Mouse (Mus musculus) bone marrow, adult 2 months (tissue): ENCODE measurements around the gene Pbsn. TPM values are rescaled to one million over a fixed set of nuclear protein-coding genes. Genes with fewer than 3 reads are reported as not detected.
A peak's percentile ranks its signal among the peaks of the same experiment; 100 is the strongest.
"Not testable (repeated sequence)": the region's sequence is repeated elsewhere in the genome, so short reads cannot be mapped to it uniquely, and the experiment has no call there.

Experiments
- H3K27ac ChIP-seq: fragments of 200-500 bp; 2 replicates; pipeline ENCODE4 v1.5.1; 2012; ENCODE audit warnings: low read depth, mild to moderate bottlenecking, control low read depth, inconsistent platforms, low read length; ENCODE audit not compliant: control insufficient read depth, poor library complexity, insufficient read depth
- H3K4me1 ChIP-seq: fragments of 200-500 bp; 2 replicates; pipeline ENCODE4 v1.6.1; 2011; ENCODE audit warnings: low read length; ENCODE audit not compliant: control insufficient read depth, insufficient read depth
- H3K4me3 ChIP-seq: fragments of 200-500 bp; replicated peaks from 2 replicates; pipeline ENCODE3; 2011; ENCODE audit warnings: mild to moderate bottlenecking, low read depth, low read length, control low read depth; ENCODE audit not compliant: control insufficient read depth
- CTCF ChIP-seq: fragments of 200-500 bp; IDR thresholded peaks from 2 replicates; pipeline ENCODE4 v1.5.1; 2011; ENCODE audit warnings: low read length, control low read depth; ENCODE audit not compliant: control insufficient read depth, insufficient read depth
- POLR2A ChIP-seq: fragments of 200-500 bp; IDR thresholded peaks from 2 replicates; pipeline ENCODE4 v1.6.1; 2011; ENCODE audit warnings: low read depth, mild to moderate bottlenecking, control low read depth, low read length, borderline replicate concordance; ENCODE audit not compliant: control insufficient read depth
- WGBS: fragments of 180-500 bp; shearing (Covaris S2); methylation state at CpG from one replicate; pipeline ENCODE4 v1.1.7; 2018; 5-methylcytosine and 5-hydroxymethylcytosine counted together
- polyA plus RNA-seq: library from polyadenylated mRNA; stranded (reverse); fragments of >200 nt; gene quantifications from 2 replicates; pipeline ENCODE4 v1.2.4, GENCODE M21; 2011; ENCODE audit warnings: low replicate concordance; ENCODE audit not compliant: missing spikeins, insufficient read depth, insufficient read length

Pbsn gene
- not detected in 2 replicates for polyA plus RNA-seq

DNA sequence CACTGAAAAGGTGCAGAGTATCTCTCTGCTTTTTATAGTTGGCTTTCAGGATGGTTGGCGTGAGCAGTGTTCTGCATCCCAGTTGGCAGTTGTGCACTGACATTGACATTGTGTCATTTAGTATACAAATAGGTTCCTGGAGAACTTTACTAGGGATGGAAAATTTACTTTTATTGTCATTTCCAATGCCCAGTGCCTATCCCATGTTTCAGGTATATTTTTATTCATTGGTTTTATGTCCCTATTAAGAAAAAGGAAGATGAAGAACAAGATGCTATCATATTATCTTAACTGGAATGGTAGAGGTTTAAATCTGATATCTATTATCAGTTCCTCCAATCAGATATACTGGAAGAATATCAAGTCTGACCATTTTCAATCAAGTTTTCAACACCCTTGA lies at the start of gene Pbsn:
Gene Pbsn, minus strand, starts transcription at position 101 of the 400 bp plus-strand sequence.
- no peaks in the 10 kb centered on the region for H3K4me1 ChIP-seq
- 74% methylated on average over 1 of the region's 1 CpGs for WGBS
- H3K4me3 ChIP-seq = no peak within 1 kb of the TSS
- TF ChIP-seq CTCF = no peak
- TF ChIP-seq POLR2A = no peak
- no peak within 1 kb of the TSS for H3K27ac ChIP-seq

DNA sequence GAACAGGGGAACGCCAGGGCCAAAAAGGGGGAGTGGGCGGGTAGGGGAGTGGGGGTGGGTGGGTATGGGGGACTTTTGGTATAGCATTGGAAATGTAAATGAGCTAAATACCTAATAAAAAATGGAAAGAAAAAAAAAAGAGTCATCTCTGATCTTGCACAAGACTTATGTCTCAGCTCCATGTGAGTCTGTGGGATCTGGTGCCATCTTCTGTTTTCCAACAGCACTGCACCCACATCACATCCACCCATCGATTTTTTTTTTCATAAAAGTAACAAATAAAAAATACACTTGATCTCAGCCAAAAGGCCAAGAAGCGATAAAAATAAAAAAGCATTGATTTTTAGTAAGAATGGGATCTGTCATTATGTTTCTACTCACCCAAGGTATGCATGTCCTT lies 26.6 kb upstream of the Pbsn start:
- not testable (repeated sequence) for H3K4me3 ChIP-seq, H3K27ac ChIP-seq
- 31% methylated on average over 2 of the region's 4 CpGs for WGBS

DNA sequence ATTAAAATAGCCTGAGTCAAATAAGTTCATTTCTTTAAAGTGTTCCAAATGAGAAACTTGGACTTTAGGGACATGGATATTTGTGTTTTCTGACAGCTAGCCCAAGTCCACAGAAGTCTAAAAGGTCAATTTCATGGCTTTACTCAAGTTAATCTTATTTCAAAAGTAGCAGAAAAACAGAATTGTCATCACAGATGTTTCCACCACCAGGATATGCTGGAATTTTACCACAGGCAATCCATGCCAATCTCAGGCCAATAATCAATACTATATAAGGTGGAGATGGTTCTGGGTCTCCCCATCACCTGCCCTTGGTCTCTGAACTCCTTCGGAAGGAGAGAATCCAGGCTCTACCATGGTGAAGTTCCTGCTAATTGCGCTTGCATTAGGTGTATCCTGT lies 11.0 kb upstream of the Pbsn start, which contains the start of gene Gm14744:
Gene Gm14744, plus strand, starts transcription at position 301 of the 400 bp plus-strand sequence.
- H3K27ac ChIP-seq, H3K4me3 ChIP-seq, H3K4me1 ChIP-seq: not testable (repeated sequence)
- WGBS = 76% methylated on average over 2 of the region's 2 CpGs

More for the DNA sequence above, 26.6 kb upstream of the Pbsn start:
- H3K4me1 ChIP-seq = not testable (repeated sequence)

DNA sequence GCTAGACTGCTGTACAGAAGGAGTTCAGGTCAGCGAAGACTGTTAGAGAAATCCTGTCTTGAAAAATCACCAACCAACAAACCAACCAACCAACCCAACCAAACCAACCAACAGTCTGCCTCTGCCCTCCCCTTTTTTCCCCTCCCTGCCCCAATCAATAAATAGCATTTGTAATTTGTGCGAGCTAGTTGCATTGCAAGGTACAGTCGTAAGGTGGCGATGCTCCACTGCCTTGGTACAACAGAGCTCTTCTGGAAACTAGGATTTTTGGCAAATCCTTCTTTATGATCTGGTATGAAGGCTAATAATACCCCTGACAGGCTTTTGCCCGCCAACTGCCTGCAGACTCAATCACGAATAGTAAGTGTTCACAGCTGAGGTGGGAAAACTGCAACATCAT lies 41.4 kb downstream of the Pbsn start:
- 69% methylated on average over 6 of the region's 6 CpGs for WGBS
- TF ChIP-seq POLR2A = no peak
- TF ChIP-seq CTCF = no peak

DNA sequence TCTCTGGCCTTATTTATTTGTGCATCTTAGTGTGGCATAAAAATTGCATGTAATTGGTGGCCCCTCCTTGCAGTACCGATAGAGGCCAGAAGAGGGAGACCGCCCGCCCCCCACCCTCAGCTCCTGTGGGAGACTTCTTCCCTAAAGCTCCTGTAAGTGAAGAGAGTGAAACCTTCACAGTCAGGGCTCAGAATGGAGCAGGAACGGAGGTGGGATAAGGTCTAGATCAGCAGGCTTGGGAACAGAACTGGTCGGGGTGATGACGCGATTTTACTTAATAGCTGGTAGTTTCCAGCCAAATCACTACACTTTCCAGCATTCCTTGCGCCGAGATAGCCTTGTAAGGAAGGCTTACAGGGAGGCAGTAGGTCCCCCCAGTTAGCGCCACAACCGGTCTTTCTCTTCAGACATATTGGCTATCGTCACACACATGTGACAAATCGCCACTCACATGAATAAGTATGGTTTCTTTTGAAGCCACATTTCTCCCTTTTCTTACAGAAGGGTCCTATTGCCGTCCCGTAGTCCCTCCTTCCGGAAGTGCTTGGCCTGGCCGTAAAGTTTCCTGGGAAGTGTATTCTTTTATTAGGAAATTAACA lies 42.7 kb downstream of the Pbsn start:
- WGBS = 16% methylated on average over 17 of the region's 17 CpGs
- TF ChIP-seq CTCF = peak; percentile 42; the same call in 1 of the 2 replicates
- no peak for TF ChIP-seq POLR2A
- no peak overlapping the region for H3K27ac ChIP-seq
- peak overlapping the region; percentile 71 for H3K4me3 ChIP-seq
- no peaks in the 10 kb centered on the region for H3K4me1 ChIP-seq

More for the DNA sequence above, 41.4 kb downstream of the Pbsn start:
- Histone ChIP-seq H3K4me3 (no peak overlapping the region), H3K4me1 (no peaks in the 10 kb centered on the region), H3K27ac (no peak overlapping the region)

DNA sequence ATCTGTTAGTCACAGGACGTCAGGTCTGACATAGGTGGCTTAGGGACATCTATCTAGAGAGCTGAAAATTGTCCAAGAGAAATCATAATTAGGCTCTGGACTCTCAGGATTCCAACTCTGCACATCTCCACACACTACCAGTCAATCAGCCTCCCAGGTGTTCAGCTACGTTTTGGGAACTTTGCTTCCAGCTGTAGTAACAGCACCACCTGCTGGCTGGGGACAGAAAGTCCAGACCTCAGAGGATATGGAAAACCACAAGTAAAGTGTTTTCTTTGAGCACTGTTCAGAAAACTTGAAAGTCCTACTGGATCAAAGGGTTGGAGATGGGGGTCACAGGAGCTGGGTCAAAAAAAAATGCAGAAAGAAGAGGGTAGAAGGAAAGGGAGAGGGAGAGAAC lies 44.8 kb downstream of the Pbsn start:
- no peak overlapping the region for H3K4me3 ChIP-seq
- peak; percentile 57 for TF ChIP-seq CTCF
- TF ChIP-seq POLR2A = no peak
- no peaks in the 10 kb centered on the region for H3K4me1 ChIP-seq
- WGBS = 25% methylated on average over 2 of the region's 2 CpGs
- H3K27ac ChIP-seq = no peak overlapping the region

DNA sequence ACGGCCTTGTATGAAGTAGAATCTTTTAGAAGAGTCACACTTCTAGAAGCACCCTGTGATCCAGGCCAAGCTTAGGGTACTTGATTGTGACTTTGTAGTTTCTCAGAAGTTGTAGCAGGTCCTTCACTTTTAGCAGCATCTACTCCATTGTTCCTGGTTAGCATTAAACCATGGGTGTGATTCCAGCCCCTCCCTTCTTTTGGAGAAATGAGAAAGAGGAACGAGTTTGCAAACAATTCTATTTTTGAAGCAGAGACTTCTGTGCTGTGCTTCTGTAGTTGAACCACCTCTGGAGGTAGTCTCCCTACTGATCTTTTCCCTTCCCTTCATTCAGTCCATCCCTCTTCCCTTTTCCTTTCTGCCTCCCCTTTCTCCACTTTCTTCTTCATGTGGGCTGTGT lies 51.1 kb downstream of the Pbsn start:
- 42% methylated on average over 2 of the region's 2 CpGs for WGBS
- TF ChIP-seq CTCF (no peak), POLR2A (no peak)
- H3K4me3 ChIP-seq = no peak overlapping the region
- no peaks in the 10 kb centered on the region for H3K4me1 ChIP-seq
- no peak overlapping the region for H3K27ac ChIP-seq

DNA sequence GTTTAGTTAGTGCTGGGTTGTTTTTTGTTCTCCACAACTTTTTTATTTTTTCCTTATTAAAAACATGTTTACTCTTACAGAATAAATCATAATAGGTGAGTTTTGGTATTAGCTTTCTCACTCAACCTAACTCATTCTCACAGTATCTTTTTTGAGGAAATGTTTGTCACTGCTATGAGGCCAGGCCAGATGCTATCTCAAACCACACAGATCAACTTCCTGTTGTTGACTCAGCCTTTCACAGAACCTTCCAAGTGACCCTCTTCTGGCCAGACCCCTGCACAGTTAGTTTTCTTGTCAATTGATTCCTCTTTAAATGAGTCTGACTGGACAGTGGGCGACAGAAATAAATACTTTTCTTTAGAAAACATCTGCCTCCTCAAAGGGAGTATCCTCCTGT lies 51.9 kb downstream of the Pbsn start:
- 21% methylated on average over 1 of the region's 1 CpGs for WGBS
- H3K27ac ChIP-seq = no peak overlapping the region
- no peak overlapping the region for H3K4me3 ChIP-seq
- TF ChIP-seq CTCF (no peak), POLR2A (no peak)
- no peaks in the 10 kb centered on the region for H3K4me1 ChIP-seq

DNA sequence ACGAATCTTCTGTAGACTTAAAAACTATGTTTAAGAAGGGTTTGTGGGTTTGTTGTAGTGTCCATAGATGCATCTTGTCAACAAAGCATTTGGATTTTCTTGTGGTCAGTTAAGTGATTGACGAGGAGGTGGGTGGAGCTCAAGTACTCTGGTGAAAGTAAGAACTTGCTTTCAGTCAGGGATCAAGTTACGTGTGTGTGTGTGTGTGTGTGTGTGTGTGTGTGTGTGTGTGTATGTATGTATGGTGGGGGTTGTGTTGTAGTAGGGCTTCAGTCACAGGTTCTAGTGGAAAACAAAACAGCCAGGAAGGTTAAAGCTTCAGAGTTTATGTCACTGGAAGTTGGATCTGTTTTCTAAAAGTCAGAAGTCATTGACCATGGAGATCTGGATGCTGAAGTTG lies 53.9 kb downstream of the Pbsn start:
- TF ChIP-seq POLR2A (no peak), CTCF (no peak)
- Histone ChIP-seq H3K4me1 (no peaks in the 10 kb centered on the region), H3K27ac (no peak overlapping the region), H3K4me3 (no peak overlapping the region)
- WGBS = 72% methylated on average over 3 of the region's 3 CpGs
